Mouse (Mus musculus): ENCODE results near the gene Gm3164.
A peak's percentile ranks its signal among the peaks of the same experiment; 100 is the strongest.
"Not testable (repeated sequence)": the region's sequence is repeated elsewhere in the genome, so short reads cannot be mapped to it uniquely, and the experiment has no call there.

Gene Gm3164

DNA sequence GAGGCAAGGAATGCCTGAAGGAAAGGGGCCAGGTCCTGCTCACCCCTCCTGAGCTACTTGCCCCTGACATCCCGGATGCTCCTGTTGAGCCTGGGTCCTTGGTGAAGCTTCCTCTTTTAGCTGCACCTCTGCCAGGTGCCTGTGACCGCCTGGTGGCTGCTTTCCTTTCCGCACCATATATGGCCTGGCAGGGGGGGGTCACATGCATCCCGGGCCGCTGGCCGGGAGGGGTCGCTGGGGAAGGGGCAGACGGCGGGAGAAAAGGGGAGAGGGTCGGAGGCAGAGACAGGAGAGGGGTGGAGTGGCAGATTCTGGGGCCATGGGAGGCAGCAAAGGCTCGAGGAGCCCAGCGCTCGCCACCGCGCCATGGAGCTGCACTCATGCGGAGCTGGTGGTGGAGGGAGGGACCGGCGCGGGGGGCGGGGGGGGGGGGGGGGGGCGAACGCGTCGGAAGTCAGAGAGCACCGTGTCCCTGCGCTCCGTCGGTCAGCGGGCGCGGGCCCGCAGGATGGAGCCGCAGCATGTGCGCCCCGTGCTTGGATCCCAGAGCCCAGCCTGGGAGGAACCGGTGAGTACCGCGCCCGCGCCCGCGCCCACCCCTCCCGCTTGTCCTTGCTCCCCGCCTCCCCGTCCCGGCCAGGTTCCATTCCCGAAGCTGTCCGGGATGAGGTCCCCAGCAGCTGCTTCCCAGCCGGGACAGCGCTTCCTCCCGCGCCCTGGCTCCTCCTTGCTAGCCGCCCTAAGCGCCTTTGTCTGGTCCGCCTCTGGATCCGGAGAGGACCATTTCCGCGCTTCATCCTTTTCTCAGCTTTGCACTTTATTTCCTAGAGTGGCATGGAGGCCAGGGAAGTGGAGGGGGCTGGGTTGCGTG, at the start of gene Gm3164:
Gene Gm3164 (plus strand): TSS at position 484 of the 871 bp plus-strand sequence.
- peak; percentile 4 for DNase-seq (ENCODE audit: low spot score)

DNA sequence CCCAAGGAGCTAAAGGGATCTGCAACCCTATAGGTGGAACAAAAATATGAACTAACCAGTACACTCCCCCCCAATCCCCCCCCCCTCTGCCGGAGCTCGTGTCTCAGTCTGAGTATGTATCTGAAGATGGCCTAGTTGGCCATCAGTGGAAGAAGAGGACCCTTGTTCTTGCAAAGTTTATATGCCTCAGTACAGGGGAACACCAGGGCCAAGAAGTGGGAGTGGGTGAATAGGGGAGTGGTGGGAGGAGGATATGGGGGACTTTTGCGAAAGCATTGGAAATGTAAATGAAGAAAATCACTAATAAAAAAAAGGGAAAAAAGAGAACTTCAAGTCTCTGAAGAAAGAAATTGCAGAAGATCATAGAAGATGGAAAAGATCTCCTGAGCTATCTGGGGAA, 46.3 kb upstream of the Gm3164 start:
- not testable (repeated sequence) for DNase-seq (ENCODE audit: low spot score)

DNA sequence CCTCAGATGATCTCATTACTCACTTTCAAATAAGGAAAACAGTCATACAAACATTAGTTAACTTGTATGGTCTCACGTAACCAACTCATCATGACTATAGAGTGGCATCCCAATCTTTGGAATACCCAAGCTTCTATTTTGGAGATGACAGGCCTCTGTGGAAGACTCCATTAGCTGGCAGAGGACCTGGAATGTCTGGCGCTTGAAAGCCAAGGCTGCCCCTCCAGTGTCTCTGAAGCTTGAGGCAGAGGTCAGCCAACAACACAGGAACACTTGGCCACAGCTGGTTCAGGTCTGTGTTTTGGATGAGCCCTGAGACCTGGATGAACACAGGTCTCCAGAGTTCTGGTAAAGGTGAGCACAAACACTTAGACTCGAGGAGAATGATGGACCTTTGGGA, 45.6 kb upstream of the Gm3164 start:
- not testable (repeated sequence) for DNase-seq (ENCODE audit: low spot score)

DNA sequence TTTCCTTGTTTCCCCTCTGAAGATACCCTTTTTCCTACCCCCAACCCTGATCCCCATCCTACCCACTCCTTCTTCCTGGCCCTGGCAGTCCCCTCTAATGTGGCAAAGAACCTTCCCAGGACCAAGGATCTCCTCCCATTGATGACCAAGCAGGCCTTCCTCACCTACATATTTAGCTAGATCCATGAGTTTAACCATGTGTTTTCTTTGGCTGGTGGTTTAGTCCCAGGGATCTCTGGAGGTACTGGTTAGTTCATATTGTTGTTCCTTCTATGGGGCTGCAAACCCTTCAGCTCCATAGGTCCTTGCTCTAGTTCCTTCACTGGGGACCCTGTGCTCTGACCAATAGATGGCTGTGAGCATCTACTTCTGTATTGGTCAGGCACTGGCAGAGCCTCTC, 37.4 kb upstream of the Gm3164 start:
- DNase-seq (ENCODE audit: low spot score), result not testable (repeated sequence)

DNA sequence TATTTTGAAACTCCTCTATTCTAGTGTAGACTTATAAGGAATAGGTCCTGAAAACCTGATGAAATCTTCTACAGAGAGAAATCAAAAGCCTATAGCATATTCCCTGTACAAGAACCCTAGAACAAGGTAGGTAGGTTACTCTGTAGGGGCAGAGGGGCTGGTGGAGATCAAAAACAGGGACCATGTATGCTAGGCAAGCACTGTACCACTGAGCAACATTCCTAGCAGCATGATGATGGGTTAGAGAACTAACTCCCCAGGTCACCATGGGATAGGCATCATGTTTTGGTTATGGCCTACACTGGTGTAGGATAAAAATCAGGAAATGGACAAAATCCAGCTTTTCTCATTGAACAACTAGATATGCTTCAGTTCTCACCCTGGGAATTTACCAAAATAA, 29.6 kb upstream of the Gm3164 start:
- DNase-seq (ENCODE audit: low spot score), result not testable (repeated sequence)

GRCm38 (mm10) chr14:4392841-4393530, 22.3 kb upstream of the Gm3164 start:
- not testable (repeated sequence) for DNase-seq (ENCODE audit: low spot score)

- DNase-seq (ENCODE audit: low spot score), result not testable (repeated sequence)
These were observed 18.0 kb upstream of the Gm3164 start, which contains the start of gene Gm3159 for GRCm38 (mm10) chr14:4397226-4397625. TSS of gene Gm3159 (plus strand) at chr14:4397526.

GRCm38 (mm10) chr14:4398624-4399023, 16.6 kb upstream of the Gm3164 start:
- DNase-seq (ENCODE audit: low spot score), result not testable (repeated sequence)

GRCm38 (mm10) chr14:4400115-4400789, 15.0 kb upstream of the Gm3164 start:
- not testable (repeated sequence) for DNase-seq (ENCODE audit: low spot score)

- DNase-seq (ENCODE audit: low spot score), result not testable (repeated sequence)
These were observed 14.0 kb upstream of the Gm3164 start for GRCm38 (mm10) chr14:4401245-4401644.

- not testable (repeated sequence) for DNase-seq (ENCODE audit: low spot score)
These were observed 11.4 kb upstream of the Gm3164 start for GRCm38 (mm10) chr14:4403840-4404239.

DNA sequence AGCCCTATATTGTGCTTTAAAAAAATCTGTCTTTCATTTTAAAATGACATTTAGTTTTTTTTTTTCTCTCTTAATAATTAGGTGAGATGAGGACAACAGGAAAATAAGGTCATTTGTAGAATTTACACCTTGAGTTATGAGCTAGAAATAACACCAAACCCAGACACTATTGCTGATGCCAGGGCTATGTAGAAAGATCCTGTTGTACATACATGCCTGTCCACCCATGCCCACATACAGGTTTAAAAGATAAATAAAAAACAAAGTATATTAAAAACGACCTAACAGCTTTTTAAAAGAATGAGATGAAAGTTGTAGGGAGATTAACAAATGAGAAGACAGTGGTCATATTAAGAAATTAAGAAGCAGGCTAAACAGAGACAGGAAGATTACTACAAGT, 5.3 kb upstream of the Gm3164 start:
- DNase-seq (ENCODE audit: low spot score), result not testable (repeated sequence)

DNA sequence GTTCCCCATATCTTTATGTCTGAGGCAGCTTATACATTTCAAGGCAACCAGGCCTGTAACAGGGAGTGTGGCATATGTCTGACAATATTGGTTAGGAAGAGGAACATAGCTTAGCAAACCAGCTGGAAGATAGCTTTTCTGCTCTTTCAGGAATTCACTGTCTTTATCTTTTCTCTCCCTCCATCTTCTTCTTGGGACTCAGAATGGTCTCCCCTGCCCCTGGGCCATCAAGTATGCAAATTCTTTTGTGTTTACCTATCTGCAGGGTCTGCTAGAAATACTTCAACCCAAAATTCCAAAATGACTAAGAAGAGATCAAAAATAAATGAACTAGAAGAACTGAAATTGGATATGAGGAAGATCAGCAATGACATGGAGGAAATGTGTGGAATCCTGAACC, 15.4 kb downstream of the Gm3164 start, which contains the start of gene Gm3173:
Gene Gm3173 (plus strand): TSS at position 301 of the 400 bp plus-strand sequence.
- not testable (repeated sequence) for DNase-seq (ENCODE audit: low spot score)

DNA sequence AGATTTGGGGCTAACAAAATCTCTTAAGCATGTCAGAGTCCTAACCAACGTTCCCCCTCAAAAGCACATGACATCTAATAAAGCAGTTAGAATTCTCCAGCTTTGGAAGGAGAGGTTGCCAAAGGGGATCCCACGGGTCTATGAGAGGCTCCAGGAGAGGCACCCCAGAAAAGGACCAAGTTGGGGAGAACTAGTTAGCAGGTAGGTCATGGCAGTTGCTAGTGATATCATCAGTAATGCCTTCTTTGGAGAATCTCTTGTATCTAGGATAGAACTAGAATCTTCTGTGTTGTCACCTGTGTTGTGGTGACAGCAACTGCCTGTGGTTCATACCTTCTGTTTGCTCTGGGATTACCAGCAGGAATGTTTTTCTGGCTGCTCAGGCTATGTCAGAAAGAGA, 66.2 kb downstream of the Gm3164 start, which contains the start of gene Gm3182:
Gene Gm3182 (plus strand): TSS at position 301 of the 400 bp plus-strand sequence.
- not testable (repeated sequence) for DNase-seq (ENCODE audit: low spot score)
